Mouse (Mus musculus) kidney, adult 11 months (tissue): ENCODE data around the gene Cryl1.

Source experiments
- DNase-seq: peaks from one replicate; pipeline ENCODE4 v3.0.0; 2022

Cryl1 gene

DNA sequence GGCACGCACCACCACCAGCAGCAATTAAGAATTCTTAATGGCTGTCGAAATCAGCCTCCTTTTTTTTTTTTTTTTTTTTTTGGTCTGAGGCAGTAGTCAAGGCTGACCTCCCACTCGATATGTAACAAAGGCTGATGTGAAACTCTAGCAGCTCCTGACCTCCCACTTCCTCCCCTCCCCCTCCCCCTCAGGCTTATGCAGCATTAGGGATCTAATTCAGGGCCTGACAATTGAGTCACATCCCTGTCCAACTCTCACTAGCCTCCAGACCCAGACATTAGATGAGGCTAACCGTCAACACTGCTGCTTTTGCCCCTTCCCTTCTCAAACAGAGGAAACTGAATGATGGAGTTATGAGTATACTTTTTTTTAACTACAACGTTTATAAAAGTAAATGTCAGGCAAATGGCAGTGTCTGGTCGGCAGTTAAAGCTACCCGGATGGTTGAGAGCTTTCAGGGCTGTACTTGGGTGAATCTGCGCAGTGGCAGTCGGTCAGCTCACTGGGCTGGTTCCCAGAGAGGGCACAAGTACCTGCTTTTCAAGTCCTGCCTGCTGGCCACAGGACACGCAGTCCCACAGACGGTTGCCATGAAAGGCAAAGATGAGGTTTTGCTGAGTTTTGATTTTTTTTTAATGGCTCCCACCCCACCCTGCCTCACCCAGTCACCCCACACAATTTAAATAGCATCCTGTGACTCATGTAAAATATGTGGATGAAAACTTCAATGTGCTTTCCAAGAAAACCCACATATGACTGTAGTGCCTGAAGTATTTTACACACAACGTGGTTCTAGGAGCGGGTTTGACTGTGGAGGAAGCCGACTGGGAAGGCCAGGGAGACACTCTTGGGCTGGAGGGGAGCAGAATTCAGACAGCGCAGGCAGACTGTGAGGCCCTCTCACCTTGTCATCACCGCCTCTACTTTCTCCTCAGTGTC lies 81.4 kb downstream of the Cryl1 start:
- no peak for DNase-seq

DNA sequence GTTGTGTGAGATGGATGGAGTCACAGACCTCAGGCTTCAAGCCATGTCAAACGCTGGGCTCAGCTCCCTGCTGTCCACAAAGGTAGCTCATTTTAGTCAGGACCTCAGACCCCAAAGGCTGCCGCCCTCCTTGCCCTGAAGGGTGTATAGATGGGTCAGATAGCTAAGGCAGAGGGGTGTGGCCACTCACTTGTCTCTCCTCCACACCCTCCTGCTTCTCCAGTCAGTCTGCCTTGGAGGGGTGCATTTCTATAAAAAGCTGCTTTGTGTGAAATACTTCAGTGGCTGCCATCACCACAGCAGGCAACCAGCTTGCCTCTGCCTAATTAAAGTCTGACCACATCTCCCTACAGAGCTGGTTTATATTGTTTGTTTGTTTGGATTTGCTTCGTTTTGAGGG lies 82.4 kb downstream of the Cryl1 start:
- DNase-seq = no peak

DNA sequence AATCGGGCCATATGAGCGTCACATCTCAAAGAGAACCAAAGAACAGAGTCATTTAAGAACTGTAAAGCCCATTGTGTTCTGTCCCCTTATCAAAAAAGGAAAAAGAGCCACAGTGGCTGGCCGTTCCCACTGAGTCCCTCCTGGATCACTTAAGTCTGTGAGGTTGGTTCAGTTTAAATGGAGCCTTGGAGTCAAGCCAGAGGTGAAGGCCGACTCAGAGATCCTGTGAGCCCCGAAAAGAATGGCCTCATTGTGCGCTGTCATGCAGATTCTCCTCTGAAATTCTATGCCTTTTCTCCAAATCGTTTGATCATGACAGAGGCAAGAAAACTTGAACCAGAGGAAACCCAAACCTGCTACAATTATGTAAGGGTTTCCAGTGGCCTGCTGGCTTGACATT lies 82.8 kb downstream of the Cryl1 start:
- no peak for DNase-seq

DNA sequence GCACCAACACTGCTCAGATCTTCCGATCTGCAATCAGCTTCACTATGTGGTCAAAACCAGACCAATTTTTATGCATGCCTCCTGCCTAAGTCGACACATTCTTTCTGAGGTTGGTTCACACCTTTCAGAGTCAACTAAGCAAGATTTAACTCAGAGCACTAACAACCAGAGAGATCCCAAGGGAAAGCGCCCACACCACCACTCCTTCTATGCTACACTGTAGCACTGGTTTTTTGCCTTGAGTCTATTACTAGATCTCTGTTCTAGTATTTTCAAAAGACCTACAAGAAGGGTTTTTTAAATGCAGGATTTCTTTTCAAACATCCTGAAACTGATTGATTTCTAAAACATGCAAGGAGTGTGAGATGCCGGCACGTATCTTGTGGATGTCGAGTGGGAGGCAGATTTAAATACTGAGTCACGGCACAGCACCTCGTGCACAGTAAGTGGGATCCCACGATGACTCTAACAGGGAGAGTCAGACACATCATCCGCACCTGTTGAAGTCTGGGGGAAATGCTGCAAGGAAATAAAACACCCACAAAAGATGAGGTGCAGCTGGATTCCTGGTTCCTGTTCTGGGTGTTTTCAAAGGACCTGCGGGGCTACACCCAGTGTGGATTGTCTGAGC lies 96.6 kb downstream of the Cryl1 start:
- no peak for DNase-seq

DNA sequence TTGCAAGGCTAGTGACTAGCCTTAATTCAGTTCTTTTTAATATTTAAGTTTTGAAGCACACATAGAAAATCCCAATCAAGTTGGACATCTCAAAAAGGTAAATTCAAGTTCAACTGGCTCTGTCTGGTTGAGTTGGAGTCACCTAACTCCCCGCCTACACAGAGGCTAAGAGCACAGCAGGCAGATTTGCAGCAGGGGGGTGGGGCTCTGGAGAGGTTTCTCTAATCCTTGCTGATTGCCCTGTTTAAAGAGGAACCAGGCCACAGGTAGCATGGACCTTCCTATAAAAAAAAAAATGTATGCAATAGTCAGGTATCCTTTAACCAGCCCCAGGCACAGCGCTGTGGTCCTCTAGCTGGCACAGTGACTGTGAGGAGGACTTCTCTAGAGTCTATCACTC lies 97.8 kb downstream of the Cryl1 start:
- DNase-seq = no peak

DNA sequence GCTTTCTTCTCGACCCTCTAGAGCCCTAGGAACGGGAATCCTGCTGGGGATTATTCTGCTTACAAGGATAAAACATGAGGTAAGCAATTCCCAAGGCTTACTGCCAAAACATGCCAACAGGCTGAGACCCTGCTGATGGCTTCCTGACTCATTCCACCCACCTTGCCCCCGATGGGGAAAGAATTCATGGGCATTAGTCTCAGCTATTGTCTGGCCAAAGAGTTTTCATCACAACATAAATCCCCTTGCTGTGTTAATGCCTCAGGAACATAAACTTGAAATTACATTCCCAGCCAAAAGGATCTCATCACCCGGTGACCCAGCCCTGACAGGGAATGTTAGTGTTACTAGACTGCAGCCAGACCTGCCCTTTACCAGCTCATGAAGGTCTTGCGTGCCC lies 100.7 kb downstream of the Cryl1 start:
- no peak for DNase-seq

DNA sequence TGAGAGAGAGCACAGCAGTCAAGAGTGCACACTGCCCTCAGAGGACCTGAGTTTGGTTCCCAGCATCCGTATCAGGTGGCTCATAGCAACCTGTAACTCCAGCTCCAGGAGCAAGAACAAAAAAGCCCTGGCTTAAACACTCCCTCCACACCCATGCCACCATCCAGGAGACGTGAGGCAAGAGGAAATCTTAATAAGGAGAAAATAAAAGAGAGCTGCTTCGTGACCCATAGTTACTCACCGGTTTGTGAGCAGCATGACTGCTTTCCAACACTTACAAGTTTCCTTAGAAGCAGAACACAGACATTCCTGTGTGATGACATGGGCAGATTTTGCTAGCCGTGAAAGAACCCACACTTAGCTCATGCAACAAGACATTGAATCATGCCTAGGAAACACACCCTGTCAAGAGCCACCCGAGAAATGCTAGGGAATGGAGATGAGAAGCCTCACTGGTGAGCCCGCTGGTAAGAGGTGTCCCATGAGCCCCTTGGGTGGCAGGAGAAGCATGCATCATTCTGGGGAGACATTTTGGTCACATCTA lies 106.9 kb downstream of the Cryl1 start:
- DNase-seq = no peak

DNA sequence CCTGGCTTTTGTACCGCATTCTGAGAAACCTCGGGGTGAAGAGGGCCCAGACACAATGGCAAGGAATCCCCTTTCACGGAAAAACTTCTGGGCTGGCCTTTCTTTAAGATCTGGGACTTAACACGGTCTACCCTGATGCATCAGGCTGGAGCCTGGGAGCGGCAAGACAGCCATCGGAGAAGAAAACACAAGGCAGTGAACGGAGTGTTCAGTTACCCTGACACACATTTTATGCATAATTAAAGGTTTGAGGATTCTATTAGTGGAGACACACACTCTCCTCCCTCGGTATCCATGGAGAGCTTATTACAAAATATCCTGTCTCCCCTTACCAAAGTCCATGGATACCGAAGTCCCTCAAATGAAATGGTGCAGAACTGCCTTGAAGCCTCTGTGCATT lies 109.2 kb downstream of the Cryl1 start:
- DNase-seq = no peak

DNA sequence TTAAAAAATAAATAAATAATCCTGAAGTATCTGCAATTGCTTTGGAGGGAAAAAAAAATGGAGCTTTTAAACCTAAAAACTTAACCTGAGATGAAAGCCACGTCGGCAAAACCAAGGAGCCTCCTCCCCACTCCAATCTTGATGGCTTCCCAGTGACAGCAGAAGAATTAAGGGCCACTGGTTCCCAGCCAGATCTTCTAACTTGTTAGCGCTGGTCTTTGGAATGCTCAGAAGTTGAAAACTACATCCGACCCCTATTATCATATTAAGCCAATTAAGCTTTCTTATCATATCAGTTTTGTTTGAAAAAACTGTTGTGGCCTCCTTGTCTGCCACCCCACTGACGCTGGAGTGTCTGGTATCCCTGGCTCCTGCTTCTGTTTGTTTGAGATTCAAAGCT lies 114.5 kb downstream of the Cryl1 start:
- no peak for DNase-seq

DNA sequence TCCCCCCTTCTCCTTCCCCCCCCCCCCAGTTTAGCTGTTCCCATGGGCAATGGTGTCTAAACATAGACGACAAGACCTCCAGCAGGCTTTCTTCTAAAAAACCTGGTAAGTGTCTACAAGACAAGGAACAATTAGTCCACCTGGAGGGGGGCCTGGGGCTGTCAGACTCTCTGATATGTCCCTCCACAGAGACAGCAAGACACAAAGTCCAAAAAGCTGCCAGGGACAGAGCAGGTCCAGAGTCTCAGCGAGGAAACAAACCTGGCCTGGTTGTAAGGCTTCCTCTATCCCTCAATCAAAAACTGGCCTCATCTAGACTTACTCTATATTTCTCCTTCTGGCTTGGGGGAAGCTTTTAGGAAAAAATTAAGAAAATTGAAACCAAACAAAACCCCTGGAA lies 115.7 kb downstream of the Cryl1 start:
- no peak for DNase-seq

DNA sequence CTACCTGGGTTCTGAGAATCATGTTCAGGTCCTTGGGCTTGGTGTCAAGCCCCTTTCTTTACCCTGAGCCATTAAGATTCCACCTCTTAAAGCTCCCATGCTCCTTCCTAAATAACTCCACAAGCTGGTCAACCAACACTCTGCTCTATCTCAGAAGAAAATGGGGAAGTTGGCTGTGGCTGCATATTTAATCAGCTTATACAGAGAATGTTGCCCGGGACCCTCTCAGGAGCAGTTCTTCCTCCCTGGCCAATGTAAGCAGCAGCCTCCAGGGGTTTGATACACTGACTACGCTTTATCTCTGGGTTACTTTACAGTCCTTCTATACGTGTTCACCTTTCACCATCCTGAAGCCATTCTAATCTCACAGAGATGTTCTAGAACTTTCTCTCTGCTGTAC lies 117.5 kb downstream of the Cryl1 start:
- no peak for DNase-seq

DNA sequence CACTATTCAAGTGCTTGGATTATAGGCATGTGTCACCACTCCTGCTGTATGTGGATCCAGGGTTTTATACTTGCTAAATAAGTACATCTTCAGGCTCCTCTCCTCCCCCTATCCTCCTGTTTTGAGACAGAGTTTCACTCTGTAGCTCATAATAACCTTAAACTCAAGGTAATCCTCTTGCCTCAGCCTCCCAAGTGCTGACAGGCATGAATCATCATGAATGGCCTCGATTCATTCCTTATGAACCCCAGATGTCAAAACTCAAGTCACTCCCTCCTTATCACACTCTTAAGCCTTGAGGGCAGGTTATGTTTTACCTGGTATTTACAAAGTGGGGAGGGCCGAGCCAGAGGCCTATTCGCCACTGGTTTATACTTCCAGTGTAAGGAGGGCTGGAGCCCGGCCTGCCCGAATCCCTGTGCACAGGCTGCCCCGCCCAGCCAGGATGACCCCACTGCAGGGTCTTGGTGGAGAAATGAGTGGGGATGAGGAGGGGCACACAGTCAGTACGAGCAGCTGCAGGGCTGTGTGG lies 121.8 kb downstream of the Cryl1 start:
- no peak for DNase-seq

DNA sequence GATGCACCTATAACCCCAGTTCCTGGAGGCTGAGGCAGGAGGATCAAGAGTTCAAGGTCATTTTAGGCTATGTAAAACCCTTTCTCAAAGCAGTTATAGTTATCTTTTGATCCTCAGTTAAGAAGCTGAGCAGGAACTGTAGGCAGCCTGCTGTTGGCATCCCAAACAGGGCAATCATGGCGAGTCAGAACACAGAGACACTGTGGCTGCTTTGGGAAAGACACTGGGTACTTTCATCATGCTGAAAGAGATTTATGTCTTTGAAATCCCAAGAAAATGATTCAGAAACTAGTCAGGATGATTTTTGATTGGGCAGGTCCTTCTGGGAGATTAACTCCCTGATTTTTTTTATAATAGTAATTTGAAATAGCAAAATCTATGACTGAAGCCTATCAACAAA lies 126.0 kb downstream of the Cryl1 start:
- DNase-seq = no peak

DNA sequence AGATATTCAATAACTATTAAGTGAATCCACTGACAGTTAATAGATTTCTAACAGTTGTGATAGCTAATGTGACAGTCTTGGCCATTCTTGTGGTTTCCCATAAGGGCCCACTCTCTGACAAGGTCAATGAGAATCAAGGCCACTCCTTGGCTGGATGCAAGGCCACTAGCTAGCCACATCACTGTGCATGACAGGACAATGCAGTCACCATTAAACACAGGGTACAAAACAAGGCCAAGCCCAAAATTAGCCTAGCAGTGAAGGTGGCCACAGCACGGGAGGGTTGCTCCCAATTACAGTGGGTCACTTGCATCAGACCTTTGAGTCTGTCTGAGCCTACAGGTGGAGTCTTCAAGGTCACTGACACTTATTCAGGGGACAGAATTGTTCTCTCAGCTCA lies 126.5 kb downstream of the Cryl1 start:
- no peak for DNase-seq

DNA sequence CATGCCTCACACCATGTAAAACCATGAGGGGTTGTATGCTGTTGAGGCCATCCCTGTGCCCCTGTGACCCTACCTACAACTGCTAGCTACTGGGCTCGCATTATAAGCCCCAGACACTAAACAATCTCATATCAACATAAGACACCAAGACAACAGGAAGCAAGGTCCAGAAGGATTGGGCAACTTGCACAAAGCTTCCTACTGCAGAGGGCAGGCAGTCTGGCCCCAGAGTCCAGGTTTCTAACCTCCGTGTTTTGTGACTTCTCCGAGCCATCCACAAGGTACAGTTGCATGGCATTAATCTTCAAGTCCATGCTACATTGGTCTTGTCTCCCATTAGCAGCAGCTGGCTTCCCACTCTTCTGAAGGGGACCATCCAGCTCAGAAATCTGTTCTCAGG lies 129.4 kb downstream of the Cryl1 start:
- DNase-seq = no peak

DNA sequence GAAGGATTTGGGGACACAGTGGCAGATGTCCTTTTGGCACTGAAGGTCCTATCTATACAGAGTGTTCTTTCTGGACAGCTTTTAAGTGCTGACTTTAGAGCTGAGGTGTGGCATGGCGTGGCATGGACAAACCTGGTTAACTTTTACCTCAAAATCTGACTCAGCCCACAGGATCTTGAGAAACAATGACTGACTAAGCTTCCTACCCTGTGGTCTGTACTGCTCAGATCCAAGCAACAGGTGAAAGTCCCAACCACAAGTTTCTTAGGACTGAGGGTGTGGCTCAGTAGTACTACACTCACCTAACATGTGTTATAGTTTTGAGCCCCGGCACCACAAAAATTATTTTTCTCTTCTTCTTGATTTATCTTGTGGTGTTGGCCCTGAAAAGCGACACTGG lies 130.0 kb downstream of the Cryl1 start:
- DNase-seq = peak; percentile 39

DNA sequence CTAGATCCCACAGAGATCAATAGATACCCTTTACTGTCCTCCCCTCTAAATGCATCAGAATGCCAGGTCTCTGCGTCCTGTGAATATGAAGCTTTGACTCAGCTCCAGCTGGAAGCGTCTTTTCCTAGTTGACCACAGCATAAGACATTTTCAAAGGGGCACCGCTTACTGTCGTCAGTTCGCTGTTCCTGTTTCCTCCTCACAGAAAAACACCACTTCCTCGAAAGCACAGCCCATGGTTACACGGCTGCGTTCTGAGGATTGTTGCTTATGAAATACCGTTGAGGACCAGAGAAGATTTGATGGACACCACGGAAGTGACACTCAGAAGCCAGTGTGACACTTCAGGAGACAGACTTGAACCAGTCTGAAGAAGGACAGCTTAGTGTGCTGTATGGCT lies 134.4 kb downstream of the Cryl1 start:
- no peak for DNase-seq

DNA sequence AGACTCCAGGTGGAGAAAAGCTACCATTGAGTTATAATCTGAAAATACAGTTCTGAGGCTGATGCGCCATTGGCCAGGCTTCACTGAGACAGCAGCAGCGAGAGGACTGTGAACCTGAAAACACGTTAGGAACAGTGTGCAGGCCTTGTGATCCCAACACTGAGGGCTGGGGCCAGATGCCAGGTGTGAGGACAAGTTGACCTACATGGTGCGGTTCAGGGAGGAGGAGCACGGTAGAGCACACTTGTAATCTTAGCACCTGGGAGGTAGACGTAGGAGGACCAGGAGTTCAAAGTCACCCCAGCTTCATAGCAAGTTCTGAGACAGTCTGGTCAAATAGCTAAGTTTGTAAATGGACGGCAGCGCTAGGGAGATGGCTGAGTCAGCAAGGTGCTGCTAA lies 139.0 kb downstream of the Cryl1 start:
- no peak for DNase-seq

DNA sequence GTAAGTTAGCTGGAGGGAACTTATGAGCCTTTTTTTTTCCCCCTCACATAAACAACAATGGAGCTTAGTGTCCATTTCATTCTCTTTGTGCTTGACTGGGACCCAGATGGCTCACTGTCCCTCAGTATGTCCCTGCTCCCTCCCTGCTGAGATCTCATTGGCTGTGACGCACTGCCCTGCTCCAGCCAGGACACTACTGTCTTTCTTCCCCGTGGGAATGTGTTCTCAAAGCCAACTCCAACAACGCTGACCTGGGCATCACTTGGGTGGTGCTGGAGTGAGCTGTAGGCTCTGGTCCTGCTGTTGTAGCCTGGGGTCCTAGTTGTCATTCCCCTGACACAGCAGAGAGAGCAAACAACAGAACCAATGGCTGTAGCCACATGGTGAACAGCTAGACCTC lies 149.7 kb downstream of the Cryl1 start:
- no peak for DNase-seq

DNA sequence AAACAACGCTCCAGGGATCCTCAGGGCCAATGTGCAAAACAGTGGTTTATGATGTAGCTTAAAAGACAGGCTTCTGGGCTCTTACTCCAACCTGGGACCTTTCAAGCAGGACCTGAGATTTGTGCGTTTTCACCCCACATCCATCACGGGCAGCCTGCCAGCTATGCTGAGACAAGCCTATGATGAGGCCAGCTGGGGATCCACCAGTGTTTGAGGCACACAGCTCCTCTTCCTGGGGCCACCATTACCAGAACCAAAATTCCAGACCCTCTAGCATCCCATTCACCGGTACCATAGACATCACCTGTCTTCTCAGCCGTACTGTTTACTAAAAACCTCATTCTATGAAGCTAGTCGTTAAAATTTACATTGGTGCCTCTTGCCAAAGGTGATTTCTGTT lies 151.8 kb downstream of the Cryl1 start:
- no peak for DNase-seq

DNA sequence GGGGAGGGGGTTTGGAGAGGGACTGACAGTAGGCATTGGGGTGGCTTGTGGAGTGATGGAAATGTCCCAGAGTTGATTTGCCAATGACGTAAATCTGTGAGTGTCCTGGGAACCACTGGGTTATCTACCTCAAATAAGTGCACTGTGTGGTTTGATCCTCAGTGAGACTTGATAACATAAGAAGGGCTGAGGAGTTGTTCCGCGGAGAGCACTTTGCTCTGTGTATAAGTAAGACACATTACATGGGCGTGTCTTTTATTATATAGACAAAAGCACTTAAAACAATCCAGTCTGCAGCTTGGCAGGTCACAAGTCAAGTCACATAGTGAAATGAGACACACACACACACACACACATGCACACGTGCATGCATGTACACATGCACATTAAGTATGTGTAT lies 155.4 kb downstream of the Cryl1 start:
- no peak for DNase-seq

DNA sequence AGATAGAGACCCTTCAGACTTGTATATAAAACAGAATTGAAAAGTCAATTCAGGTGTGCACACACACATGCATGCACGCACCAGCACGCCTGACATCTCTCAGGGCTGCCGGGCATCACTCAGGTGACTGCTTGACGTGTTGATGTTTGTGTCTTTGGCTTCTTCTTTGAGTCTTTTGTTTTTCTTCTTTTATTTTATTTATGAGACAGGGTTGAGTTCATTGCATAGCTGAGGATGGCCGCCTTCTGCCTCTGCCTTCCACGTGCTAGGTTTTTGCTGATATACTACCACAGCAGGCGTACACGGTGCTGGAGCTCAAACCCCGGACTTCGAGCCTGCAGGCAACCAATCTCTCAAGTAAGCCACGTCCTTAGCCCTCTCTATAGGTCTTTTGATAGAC lies 163.1 kb downstream of the Cryl1 start:
- DNase-seq = no peak

DNA sequence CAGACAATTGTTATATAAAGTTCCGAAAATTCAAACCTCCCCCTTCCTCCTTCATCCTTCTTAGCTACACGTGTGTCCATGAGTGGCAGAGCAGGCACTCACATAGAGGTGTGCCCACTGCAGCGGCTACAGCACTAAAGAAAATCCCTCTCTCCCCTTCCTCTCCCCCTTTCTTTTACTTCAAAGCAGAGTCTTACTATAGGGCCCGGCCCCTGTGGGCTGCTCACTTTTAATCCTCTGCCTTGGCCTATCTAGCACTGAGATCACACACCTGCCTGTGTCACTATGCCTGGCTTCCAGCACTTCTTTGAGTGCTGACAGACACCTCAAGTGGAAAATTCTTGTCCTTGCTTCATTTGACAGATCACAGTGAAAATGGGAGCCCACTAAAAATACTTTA lies 163.6 kb downstream of the Cryl1 start:
- no peak for DNase-seq
